Mouse (Mus musculus) layer of hippocampus, adult 9-10 months (tissue): ENCODE measurements around the gene Vps26a.

Source experiments
- DNase-seq: peaks from one replicate; pipeline ENCODE4 v3.0.0; 2022; ENCODE audit warnings: low spot score

The Vps26a gene

DNA sequence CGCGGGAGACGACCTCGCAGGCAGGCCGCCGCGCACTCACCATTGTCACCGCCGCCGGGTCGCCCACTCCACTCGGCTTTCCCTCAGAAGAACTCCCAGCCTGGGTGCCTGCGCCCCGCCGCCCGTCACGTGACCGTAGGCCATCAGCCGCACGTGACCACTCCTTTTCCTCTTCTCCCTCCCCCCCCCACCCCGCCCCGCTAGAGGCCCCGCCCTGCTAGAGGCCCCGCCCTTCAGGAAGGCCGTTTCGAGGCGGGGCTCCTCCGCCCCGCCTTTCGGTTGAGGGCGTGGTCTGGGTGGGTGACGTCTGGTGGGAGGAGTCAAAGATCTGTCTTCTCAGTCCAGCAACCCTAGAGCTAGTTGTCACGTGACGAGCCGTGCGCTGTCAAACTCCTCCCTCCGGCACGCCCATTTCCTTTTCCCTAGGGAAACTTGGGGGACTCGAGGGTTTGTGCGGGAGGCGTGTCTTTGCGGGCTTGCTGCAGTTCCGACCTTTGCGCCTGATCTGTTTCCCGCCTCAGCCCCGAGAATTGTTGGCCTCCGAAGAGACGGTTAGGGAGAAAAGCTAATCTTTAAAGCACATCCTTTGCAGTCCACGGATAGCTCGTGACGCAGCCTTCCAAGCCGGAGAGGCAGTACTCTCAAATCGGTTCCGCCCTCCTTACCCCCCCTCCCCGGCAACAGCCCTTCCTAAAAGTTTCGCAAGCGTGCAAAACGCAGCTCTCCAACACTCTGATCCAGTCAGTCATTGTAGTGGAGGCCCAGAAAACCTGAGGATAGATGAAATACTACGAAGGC is at the start of gene Vps26a:
TSS of gene Vps26a (minus strand) at position 188 of the 798 bp plus-strand sequence.
- DNase-seq = peak; percentile 97

DNA sequence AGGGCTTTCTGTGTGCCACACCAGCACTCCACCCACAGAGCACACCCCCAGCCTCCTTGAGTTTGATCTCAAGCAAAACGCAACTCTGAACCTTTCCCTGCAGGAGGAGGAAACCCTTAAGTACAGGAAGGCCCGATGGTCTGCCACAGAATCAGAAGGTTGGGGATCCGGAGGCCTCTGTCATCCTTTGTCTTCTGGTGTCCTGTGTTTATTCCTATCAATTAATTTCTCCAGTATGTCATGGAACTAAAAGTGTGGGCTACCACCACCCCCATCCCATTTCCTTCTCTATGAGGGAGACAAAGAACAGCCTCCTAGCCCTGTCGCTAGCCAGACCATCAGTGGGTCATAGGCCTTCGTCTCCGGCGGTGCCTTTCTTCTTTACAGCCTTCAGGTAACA is 47.9 kb upstream of the Vps26a start:
- DNase-seq = no peak

DNA sequence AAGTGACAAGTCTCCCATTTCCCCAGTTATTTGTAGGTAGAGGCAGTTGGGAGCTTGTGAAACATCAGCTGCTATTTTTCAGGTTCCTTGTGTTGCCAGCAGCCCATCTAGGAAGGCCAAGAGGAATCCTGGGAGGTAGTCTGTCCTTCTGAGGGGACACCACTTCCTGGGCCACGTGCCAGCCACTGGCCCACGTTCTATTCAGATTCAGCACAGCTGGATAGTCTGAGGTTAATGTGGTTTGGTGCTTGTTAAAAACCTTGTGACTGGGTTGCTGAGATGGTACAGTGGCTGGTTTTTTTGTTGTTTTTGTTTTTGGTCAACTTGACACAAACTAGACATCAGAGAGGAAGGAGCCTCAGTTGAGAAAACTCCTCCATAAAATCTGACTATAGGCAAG is 46.2 kb upstream of the Vps26a start:
- DNase-seq = no peak

DNA sequence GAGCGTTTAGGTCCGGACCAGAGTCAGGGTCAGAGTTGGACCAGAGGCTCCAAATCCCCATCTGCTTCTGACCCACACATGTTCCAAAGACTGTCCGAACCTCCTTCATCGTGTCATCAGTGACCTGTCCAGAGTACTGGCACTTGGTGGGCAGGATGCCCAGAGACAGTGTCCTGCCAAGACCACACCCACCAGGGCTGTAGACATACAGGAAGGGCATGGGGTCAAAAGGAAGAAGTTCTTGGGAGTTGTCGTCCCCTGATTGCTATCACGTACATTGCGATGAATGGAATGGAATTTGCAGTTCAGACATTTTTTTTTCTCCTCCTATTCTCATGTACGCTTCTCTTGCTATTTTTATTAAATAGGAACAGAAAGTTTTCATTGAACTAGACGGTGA is 43.6 kb upstream of the Vps26a start:
- no peak for DNase-seq

DNA sequence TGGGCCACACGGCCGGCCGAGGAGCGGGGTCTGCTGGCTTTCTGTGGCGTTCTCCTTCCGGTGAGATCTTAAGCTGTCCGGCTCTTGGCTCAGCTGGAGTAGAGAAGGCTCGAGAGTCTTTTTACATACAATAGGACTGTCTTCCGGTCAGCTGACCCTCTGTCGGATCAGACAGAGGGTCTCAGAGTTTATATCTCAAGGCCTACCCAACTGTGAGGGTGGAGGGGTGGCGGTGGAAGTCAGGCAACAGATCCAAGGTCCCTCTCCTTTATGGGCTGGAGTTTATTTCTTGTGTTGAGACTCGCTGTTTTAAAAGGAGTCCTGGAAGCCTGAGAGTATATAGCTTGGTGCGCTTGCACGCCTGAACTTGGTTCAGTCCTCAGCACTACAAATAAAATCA is 40.7 kb upstream of the Vps26a start, which contains the start of gene Srgn:
TSS of gene Srgn (minus strand) at position 101 of the 400 bp plus-strand sequence.
- DNase-seq = no peak

DNA sequence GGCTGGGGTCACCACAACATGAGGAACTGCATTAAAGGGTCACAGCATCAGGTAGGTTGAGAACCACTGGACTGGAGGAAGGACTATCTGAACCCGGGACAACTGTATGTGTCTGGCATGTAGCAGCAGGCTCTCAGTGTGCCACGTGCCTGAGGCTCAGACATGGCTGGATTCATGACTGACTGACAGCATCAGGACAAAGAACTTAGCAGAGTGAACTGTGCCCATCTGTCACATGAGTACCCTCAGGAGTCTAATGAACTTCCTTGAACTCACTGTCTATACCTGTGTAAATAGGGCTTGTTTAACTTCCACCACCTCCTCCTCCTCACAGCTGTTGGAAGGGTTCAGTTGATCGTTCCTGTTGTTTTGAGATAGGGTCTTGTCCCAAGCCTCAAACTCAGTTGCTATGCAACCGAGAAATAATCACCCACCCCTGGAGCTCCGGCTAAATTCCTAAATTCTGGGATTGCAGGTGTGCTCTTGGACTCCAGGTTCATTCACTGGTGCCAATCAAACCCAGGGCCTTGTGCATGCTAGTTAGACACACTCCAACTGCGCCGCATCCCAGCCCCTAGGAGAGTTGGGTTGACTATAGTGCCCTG is 35.8 kb upstream of the Vps26a start:
- no peak for DNase-seq

DNA sequence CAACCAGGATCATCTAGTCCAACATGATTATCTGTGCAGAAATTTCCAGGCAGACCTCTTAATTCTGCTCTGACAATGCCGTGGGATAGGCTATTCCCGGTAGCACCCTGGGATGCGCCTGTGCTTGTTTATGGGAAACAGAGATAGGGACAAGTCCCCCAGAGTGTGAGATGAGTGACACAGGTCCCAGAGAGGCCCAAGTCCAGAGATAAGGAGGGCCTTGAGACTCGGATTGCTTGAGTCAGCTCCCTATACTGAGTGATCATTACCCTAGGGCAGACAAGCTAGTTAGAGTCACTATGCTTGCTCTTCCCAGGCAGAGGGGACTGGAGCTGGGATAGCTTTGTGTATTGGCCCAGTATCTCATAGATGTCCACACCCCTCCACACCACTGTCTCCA is 35.2 kb upstream of the Vps26a start:
- no peak for DNase-seq

DNA sequence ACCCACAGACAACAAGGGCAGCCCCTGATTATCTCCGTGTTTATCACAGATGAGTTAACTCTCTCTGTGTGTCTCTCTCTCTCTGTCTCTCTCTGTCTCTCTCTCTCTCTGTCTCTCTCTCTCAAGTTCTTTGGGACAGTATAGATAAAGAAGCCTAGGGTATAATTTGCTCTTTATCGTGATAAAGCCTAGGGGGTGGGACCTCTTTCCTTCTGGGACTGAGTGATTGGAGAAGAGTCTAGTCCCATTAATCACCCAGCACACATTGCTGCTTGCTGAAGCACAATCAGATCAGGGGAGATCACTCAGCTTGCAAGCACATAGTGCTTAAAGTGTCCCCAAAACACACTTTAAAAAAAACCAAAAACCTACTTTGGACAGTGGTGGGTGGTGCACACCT is 34.3 kb upstream of the Vps26a start:
- DNase-seq = no peak

DNA sequence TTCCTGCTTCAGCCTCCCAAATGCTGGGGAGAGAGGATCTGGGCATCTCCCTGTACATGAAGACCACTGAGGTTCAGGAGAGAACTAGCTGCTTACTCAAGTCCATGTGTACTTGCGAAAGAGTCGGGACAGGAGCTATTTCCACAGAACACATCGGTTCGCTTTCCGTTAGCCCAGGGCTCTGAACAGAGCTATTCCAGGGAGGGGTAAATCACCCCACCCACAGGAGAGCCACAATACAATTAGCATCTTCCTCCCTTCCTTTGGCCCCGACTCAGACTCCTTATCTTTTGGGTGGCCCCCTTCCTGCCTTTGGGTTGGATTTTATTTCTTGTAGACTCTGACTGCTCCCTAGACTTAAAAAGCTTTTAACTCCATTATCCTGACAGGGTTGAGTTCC is 30.9 kb upstream of the Vps26a start:
- DNase-seq = no peak

DNA sequence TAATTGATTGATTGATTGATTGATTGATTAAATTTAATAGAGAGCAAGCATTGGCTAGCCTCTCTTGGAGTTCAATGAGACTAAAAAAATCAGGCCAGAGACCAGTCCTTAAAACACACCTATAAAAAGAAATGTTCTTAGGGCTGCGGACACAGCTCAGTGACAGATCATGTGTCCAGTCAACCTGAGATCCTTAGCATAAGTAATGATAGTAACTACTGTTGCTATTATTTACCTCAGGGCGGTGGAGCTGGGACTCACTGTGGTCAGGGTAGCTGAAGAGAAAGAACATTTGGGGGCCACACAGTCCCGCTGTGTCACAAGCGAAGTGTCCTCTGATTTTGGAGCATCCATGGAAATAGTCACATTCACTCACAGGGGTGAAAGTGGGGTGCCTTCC is 26.2 kb upstream of the Vps26a start:
- DNase-seq = no peak

DNA sequence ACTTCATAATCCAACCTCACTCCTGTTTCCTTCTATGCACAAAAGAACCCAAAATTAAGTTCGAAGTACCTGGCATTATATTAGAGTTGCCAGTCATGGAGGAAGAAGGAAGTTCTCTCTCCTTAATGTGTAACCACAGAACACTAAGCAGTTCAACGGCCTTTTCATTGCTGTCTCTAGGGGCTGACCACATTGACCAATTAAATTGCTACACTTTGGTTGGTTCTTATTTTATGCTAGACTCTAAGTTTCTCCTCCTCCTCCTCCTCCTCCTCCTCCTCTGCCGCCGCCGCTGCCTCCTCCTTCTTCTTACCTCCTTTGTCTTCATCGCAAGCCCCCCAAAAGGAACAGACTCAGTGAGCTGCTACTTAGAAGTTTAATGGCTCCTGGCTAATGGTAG is 24.9 kb upstream of the Vps26a start:
- DNase-seq = no peak

DNA sequence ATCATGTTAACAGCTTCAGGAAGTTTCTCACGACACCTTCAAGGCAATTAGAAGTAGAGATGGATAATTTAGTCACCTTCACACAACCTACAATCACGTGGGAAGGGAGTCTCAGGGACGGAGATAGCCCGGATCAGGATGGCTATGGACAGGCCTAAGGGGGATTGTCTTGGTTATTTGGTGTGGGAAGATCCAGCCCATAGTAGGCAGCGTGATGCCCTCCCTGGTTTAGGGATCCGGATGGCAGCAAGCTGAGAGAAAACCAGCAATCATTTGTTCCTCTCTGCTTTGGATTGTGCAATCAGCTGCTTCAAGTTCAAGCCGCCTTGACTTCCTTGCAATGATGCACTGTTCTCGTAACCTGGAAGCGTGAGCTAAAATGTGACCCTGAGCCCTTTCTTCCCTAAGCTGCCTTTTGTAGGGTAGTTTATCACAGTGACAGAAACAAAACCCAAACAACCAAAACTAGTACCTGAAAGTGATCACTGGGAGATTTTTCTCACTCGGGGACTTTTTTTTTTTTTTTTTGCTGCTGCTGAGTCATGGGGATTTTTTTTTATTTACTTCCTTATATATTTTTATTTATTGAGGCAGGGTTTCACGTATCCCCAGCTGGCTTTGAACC is 22.5 kb upstream of the Vps26a start:
- no peak for DNase-seq

DNA sequence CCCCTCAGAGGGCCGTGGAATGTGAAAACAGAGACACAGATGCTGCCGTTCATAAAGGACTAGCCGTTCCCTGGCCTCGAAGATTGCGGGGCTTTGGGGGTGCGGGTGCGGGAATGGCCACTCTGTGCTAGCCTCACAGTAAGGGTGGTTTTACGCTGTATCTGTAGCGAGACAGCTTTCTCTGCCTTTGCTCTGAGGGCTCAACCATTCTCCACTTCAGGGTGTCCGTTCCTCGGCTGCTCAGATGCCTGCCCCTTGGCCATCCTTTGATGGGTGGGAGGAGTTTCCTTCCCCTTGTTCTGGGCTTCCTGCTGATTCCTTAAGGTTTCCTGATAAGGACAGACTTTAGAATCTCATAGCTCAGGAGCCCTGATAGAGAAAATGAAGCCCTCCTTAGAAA is 21.9 kb upstream of the Vps26a start:
- no peak for DNase-seq

DNA sequence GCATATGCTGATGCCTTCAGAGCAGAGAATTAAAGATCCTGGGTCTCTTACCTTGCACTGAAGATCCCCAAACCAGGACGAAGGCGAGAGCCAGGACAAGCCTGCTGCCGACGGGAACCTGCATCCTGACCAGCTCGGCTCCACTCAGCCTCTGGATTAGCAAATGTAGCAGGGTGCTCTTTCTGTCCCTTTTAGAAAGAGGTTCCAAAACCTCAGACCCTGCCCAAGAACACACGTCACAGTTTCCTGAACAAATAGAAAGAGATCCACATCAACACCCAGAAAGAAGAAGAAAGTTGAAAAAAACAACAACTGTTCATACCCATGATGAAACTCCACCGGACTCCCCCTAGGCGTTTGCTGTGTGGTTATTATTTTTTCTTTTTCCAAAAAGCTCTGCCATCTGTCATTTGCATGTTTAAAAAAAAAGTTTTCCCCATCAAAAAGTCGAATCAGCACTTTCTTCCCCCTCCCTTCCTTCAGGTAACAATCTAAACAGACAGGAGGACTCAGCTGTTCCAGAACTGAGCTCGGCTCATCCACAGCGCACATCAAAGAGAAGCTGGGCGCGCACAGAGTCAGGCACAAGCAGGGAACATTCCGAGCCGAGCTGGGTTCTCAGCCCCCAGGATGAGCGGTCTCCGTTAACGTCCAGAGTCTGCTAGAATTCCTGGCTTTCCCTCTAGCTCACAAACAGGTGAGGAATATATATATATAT is 21.1 kb upstream of the Vps26a start:
- no peak for DNase-seq

DNA sequence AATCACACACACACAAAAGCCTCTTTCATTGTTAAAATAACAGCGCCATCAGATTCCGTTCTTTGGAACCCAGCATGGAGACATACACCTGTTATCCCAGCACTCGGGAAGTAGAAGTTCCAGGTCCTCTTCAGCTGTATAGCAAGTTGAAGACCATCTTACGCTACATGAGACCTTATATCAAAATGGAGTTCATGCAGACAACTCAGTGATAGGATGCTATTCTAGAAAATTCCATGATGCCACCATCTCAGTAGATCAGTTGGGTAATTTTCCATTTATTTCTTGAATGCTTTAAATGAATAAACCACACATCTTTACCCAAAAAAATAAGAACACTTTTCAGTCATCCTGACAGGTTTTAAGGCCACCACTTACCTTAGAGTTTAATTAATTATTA is 20.5 kb upstream of the Vps26a start:
- DNase-seq = no peak

DNA sequence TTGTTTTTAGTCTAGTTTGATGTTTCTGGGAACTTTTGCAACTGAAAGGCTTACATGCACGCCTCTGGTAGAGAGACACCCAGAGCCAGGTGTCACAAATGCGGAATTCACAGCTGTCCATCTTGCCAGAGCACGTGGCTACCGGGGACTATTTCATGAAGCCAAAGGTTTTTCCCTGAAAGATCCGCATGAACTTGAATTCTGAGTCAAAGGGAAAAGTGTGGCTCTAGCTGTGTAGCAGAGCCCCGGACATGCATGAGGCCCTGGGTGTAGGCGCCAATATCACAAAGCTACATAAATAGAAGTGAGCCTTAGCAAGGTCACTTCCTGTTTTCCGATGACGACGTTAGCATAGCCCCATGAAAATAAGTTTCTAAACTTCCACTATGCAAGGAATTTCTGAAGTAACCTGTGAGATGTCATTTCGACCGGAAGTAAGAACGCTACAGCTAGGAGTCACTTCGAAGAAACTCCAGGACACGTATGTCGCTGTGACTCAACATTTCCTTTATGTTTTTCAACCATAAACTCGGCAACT is 19.5 kb upstream of the Vps26a start:
- no peak for DNase-seq

DNA sequence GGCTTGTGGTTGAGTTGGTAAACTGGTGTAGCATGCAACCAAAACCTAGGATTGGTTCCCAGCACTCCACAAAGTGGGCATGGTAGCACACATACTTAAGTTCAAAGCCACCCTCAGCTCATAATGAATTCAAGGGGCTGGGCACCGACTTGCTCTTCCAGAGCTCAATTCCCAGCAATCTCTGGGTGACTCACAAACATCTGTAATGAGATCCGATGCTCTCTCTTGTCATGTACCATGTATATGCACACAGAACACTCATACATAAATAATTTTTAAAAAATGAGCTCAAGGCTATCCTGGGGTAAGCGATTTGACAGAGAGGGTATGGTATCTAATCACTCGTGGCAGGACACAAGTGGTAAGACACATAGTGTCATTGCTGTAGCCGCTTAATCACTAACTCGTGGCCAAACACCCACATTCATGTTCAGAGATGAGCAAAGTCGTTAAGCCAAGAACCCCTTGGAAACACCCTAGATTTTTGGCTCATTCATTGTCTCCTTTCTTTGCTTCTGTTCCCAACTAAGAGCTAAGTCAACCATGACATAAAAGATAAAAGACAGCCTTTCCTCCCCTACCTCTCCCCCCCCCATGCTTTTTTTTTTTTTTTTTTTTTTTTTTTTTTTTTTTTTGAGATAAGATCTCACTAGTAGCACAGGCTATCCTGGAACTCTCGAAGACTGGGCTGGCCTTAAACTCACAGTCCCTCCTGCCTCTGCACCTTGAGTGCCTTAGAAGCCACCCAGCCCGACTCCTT is 18.8 kb upstream of the Vps26a start:
- no peak for DNase-seq

DNA sequence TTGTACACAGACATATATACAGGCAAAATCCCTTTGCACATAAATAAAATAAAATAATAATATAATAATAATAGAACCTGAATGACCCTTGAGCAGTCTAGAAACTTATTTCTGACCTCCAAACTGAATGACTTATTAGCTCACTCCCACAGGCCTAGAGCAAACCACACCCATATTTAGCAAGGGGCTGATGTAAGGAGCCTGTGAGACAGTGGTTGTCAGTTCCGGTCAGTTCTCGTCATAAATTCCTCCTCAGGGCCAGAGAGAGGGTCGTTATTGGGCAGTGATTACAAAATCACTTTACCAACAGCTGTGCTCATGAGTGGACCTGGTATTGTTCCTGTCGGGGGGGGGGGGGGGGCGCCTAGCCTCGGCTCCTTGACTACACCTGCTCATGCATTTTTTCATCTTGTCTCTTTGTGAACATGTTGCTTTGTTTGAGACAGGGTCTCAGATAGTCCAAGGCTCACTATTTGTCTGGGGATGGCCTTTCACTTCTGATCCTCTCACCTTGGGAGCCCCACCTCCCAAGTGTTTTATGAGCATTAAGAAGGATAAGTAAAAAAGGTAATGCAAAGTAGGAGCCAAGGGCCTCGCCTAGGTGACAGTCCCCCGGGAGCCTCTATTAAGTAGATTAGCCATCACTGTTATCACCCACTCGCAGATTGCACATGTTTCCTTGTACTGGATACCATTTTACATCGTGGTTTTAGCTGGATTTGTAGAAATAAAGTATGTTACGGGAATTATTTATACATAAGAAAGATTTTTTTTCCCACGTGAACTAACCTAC is 17.4 kb upstream of the Vps26a start:
- DNase-seq = no peak

DNA sequence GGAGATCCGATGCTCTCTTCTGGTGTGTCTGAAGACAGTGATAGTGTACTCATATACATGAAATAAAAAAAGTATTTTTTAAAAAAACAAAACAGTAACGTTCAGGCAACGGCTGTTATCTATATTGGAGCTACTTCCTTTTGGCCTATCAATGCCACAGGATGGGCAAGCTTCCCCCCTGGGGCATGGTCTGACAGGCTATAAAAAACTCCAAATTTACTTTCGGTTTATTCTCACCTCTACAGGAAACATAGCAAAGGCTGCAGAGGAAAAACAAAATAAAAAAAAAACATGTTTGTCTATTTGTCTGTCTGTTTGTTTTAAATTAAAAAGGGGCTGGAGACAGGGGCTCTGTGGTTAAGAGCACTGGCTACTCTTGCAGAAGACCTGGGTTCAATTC is 16.7 kb upstream of the Vps26a start:
- DNase-seq = no peak

DNA sequence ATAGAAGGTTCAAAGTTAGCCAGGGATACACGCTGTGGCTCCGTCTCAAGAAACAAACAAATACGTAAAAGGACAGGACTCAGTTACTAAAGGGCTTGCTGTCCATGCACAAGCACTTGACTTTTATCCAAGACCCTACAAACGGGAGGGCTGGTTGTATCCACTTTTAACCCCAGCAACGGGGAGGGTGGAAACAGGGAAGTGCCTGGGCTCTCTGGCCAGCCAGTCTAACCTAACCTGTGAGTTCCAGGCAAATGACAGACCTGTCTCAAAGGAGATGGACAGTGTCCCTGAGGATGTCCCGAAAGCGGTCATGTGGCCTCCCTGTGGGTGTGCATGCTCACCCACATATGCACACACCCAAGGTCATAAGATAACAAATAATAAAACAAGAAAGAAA is 15.3 kb upstream of the Vps26a start:
- DNase-seq = no peak
